Mouse (Mus musculus): Measurements from ENCODE around the gene Arid1b.
A peak's percentile ranks its signal among the peaks of the same experiment; 100 is the strongest.

DNA sequence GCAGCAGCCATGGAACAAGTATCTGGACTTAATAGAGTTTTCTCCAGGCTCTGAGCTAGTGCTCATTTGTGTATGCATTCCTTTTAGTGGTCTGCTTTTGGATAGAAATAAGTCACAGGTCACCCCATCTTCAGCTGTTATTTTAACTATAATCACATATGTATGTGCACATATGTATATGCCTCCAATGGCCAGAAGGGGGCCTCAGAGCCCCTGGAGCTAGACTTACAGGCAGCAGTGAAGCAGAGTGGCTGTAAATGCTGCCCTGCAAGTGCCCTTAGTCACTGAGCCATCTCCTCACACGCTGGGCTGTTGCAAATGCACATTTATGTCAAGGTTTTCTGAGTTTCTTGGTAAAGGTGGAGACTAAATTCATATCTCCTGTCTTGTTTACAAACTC lies 337.3 kb downstream of the Arid1b start:
- TF ChIP-seq CTCF (IDR thresholded peaks at IDR 0.05; ENCODE audit: extremely low read depth, insufficient read length, insufficient replicate concordance, low read depth, low read length) (peak; percentile 33; the same call in 1 of the 2 replicates), POLR2A (IDR thresholded peaks at IDR 0.05; ENCODE audit: low read depth, low read length) (no peak)

Data from small intestine, adult 2 months (tissue).